Mouse (Mus musculus): Measurements from ENCODE around the gene Ptprs. TPM values are rescaled to one million over a fixed set of nuclear protein-coding genes. Genes with fewer than 3 reads are reported as not detected.

Ptprs gene
- polyA plus RNA-seq, 1 experiment from 2014 or later, result 80.1 TPM

GRCm38 (mm10) chr17:56463500-56463899 lies 12.8 kb downstream of the Ptprs start:
- peak overlapping the region; percentile 94 for H3K27ac ChIP-seq (replicated peaks; ENCODE audit: low read depth, low read length)
- ATAC-seq (replicated peaks; ENCODE audit: insufficient number of reproducible peaks, low FRiP score, low TSS enrichment, low read depth), result no peak
- WGBS, result 37% methylated on average over 1 of the region's 1 CpGs
- H3K9me3 ChIP-seq (replicated peaks; ENCODE audit: control insufficient read depth, low read length), result no peaks in the 10 kb centered on the region
- H3K4me2 ChIP-seq (ENCODE audit: low read depth, low read length), result no peak overlapping the region; the same call in 1 of the 2 replicates
- no peak overlapping the region for H3K4me3 ChIP-seq (ENCODE audit: low read depth, low read length)
- peaks cover 11% of the 10 kb centered on the region for H3K4me1 ChIP-seq (ENCODE audit: control insufficient read depth, insufficient read depth, low read length)
- H3K36me3 ChIP-seq (replicated peaks; ENCODE audit: control insufficient read depth, insufficient read depth, low read depth, low read length), result no peaks in the 10 kb centered on the region
- DNase-seq (ENCODE audit: low spot score), result no peak
- H3K9ac ChIP-seq (replicated peaks; ENCODE audit: low read length), result no peak overlapping the region; the same call in 1 of the 2 replicates
- H3K27me3 ChIP-seq (ENCODE audit: control insufficient read depth, insufficient read depth, low read length), result no peaks in the 10 kb centered on the region

GRCm38 (mm10) chr17:56462835-56463455 lies 13.3 kb downstream of the Ptprs start:
- no peaks in the 10 kb centered on the region for H3K9me3 ChIP-seq (replicated peaks; ENCODE audit: control insufficient read depth, low read length)
- no peaks in the 10 kb centered on the region for H3K36me3 ChIP-seq (replicated peaks; ENCODE audit: control insufficient read depth, insufficient read depth, low read depth, low read length)
- peak overlapping the region; percentile 94 for H3K27ac ChIP-seq (replicated peaks; ENCODE audit: low read depth, low read length)
- no peak for ATAC-seq (replicated peaks; ENCODE audit: insufficient number of reproducible peaks, low FRiP score, low TSS enrichment, low read depth)
- H3K4me3 ChIP-seq (ENCODE audit: low read depth, low read length), result peak overlapping the region; percentile 67
- H3K4me1 ChIP-seq (ENCODE audit: control insufficient read depth, insufficient read depth, low read length), result peaks cover 11% of the 10 kb centered on the region
- WGBS, result 2% methylated on average over 17 of the region's 17 CpGs
- peak overlapping the region; percentile 87 for H3K4me2 ChIP-seq (ENCODE audit: low read depth, low read length)
- peak; percentile 90 for DNase-seq (ENCODE audit: low spot score)
- no peak overlapping the region; the same call in none of the 2 replicates for H3K9ac ChIP-seq (replicated peaks; ENCODE audit: low read length)
- H3K27me3 ChIP-seq (ENCODE audit: control insufficient read depth, insufficient read depth, low read length), result no peaks in the 10 kb centered on the region

- Histone ChIP-seq H3K4me1 (ENCODE audit: control insufficient read depth, insufficient read depth, low read length) (peaks cover 9% of the 10 kb centered on the region), H3K27me3 (ENCODE audit: control insufficient read depth, insufficient read depth, low read length) (no peaks in the 10 kb centered on the region), H3K4me2 (ENCODE audit: low read depth, low read length) (peak overlapping the region; percentile 87), H3K9me3 (replicated peaks; ENCODE audit: control insufficient read depth, low read length) (no peaks in the 10 kb centered on the region), H3K4me3 (ENCODE audit: low read depth, low read length) (peak overlapping the region; percentile 67), H3K36me3 (replicated peaks; ENCODE audit: control insufficient read depth, insufficient read depth, low read depth, low read length) (no peaks in the 10 kb centered on the region), H3K9ac (replicated peaks; ENCODE audit: low read length) (peak overlapping the region; percentile 84), H3K27ac (replicated peaks; ENCODE audit: low read depth, low read length) (peak overlapping the region; percentile 94)
- under 1% methylated on average over 77 of the region's 77 CpGs for WGBS
- DNase-seq (ENCODE audit: low spot score), result peak; percentile 100
- peak; percentile 94 for ATAC-seq (replicated peaks; ENCODE audit: insufficient number of reproducible peaks, low FRiP score, low TSS enrichment, low read depth)
These were observed 14.2 kb downstream of the Ptprs start for GRCm38 (mm10) chr17:56461771-56462743.

- DNase-seq (ENCODE audit: low spot score) (peak; percentile 34), ATAC-seq (replicated peaks; ENCODE audit: insufficient number of reproducible peaks, low FRiP score, low TSS enrichment, low read depth) (no peak)
- no peak overlapping the region; the same call in 1 of the 2 replicates for H3K27ac ChIP-seq (replicated peaks; ENCODE audit: low read depth, low read length)
- H3K4me1 ChIP-seq (ENCODE audit: control insufficient read depth, insufficient read depth, low read length), result peaks cover 9% of the 10 kb centered on the region
- H3K4me3 ChIP-seq (ENCODE audit: low read depth, low read length), result peak overlapping the region; percentile 67
- H3K9me3 ChIP-seq (replicated peaks; ENCODE audit: control insufficient read depth, low read length), result no peaks in the 10 kb centered on the region
- 23% methylated on average over 6 of the region's 6 CpGs for WGBS
- peak overlapping the region; percentile 87 for H3K4me2 ChIP-seq (ENCODE audit: low read depth, low read length)
- no peaks in the 10 kb centered on the region for H3K27me3 ChIP-seq (ENCODE audit: control insufficient read depth, insufficient read depth, low read length)
- no peaks in the 10 kb centered on the region; the same call in 1 of the 2 replicates for H3K36me3 ChIP-seq (replicated peaks; ENCODE audit: control insufficient read depth, insufficient read depth, low read depth, low read length)
- H3K9ac ChIP-seq (replicated peaks; ENCODE audit: low read length), result peak overlapping the region; percentile 84
These were observed 15.4 kb downstream of the Ptprs start for GRCm38 (mm10) chr17:56460876-56461275.

DNA sequence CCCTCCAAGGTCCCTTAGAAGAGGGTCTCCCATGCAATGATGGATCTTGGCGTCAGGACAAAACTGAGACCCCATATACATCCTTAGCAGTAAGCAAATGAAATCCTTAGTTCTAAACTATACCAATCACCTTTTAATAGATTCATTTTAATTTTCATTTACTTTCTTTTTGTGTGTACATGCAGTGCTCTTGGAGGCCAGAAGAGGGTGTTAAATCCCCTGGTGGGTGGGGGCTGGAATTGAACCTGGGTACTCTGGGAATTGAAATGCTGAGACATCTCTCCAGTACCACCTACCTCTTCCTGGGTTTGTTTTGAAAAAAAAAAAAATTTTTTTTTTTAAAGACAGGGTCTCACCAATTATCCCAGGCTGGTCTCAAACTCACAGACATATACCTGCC lies 18.8 kb downstream of the Ptprs start:
- no peaks in the 10 kb centered on the region for H3K27me3 ChIP-seq (ENCODE audit: control insufficient read depth, insufficient read depth, low read length)
- H3K9me3 ChIP-seq (replicated peaks; ENCODE audit: control insufficient read depth, low read length), result no peaks in the 10 kb centered on the region
- no peak for DNase-seq (ENCODE audit: low spot score)
- H3K4me1 ChIP-seq (ENCODE audit: control insufficient read depth, insufficient read depth, low read length), result peaks cover 2% of the 10 kb centered on the region; the same call in 1 of the 2 replicates
- 96% methylated on average over 1 of the region's 1 CpGs for WGBS
- no peak overlapping the region for H3K27ac ChIP-seq (replicated peaks; ENCODE audit: low read depth, low read length)
- no peak overlapping the region for H3K4me2 ChIP-seq (ENCODE audit: low read depth, low read length)
- H3K36me3 ChIP-seq (replicated peaks; ENCODE audit: control insufficient read depth, insufficient read depth, low read depth, low read length), result peaks cover 14% of the 10 kb centered on the region
- ATAC-seq (replicated peaks; ENCODE audit: insufficient number of reproducible peaks, low FRiP score, low TSS enrichment, low read depth), result no peak
- no peak overlapping the region for H3K9ac ChIP-seq (replicated peaks; ENCODE audit: low read length)
- H3K4me3 ChIP-seq (ENCODE audit: low read depth, low read length), result no peak overlapping the region

DNA sequence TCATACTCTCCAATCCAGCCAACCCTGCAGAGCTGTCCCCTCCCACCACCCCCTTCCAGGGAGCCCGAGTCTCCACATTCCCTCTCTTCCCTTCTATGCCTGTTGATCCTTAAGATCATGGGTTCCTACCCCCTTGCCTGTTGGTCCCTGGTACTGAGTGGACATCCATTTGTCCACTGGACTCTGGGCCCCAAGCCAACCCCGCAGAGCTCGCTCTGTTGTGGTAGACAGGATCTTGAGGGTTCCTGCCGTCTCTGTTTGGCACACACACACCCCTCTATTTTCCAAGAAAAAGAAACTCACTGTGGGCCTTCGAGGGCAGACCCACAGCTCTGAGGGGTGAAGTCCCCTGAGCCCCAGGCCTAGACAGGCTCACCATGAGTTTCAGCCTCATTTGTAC lies 19.9 kb downstream of the Ptprs start:
- WGBS, result 88% methylated on average over 5 of the region's 5 CpGs
- Histone ChIP-seq H3K9ac (replicated peaks; ENCODE audit: low read length) (no peak overlapping the region), H3K27me3 (ENCODE audit: control insufficient read depth, insufficient read depth, low read length) (no peaks in the 10 kb centered on the region), H3K27ac (replicated peaks; ENCODE audit: low read depth, low read length) (no peak overlapping the region), H3K4me3 (ENCODE audit: low read depth, low read length) (no peak overlapping the region), H3K36me3 (replicated peaks; ENCODE audit: control insufficient read depth, insufficient read depth, low read depth, low read length) (peaks cover 19% of the 10 kb centered on the region), H3K4me1 (ENCODE audit: control insufficient read depth, insufficient read depth, low read length) (peaks cover 2% of the 10 kb centered on the region; the same call in 1 of the 2 replicates), H3K4me2 (ENCODE audit: low read depth, low read length) (no peak overlapping the region), H3K9me3 (replicated peaks; ENCODE audit: control insufficient read depth, low read length) (no peaks in the 10 kb centered on the region)
- ATAC-seq (replicated peaks; ENCODE audit: insufficient number of reproducible peaks, low FRiP score, low TSS enrichment, low read depth) (no peak), DNase-seq (ENCODE audit: low spot score) (no peak)

DNA sequence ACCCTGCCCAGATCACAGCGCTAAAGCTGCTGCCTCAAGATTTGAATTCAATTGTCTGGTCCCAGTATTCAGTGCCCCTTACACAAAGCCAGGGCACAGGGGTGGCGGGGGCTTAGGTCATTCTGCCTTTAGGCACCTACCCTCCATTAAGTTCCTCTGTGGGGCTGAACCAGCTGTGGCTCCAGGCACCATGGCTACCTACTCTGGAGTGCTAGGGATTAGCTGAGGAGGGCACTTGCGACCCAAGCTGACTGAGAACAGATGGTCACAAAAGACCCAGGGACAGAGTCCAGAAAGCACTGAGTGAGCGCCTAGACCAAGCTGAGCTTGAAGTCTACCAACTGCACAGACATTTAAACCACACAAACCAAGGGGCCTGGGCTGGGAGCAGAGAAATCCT lies 22.6 kb downstream of the Ptprs start:
- no peaks in the 10 kb centered on the region for H3K27me3 ChIP-seq (ENCODE audit: control insufficient read depth, insufficient read depth, low read length)
- H3K9ac ChIP-seq (replicated peaks; ENCODE audit: low read length), result no peak overlapping the region
- no peak overlapping the region for H3K4me2 ChIP-seq (ENCODE audit: low read depth, low read length)
- WGBS, result 76% methylated on average over 4 of the region's 4 CpGs
- H3K36me3 ChIP-seq (replicated peaks; ENCODE audit: control insufficient read depth, insufficient read depth, low read depth, low read length), result peaks cover 27% of the 10 kb centered on the region
- H3K27ac ChIP-seq (replicated peaks; ENCODE audit: low read depth, low read length), result no peak overlapping the region
- DNase-seq (ENCODE audit: low spot score) (no peak), ATAC-seq (replicated peaks; ENCODE audit: insufficient number of reproducible peaks, low FRiP score, low TSS enrichment, low read depth) (no peak)
- H3K9me3 ChIP-seq (replicated peaks; ENCODE audit: control insufficient read depth, low read length), result no peaks in the 10 kb centered on the region
- no peaks in the 10 kb centered on the region for H3K4me1 ChIP-seq (ENCODE audit: control insufficient read depth, insufficient read depth, low read length)
- H3K4me3 ChIP-seq (ENCODE audit: low read depth, low read length), result no peak overlapping the region

GRCm38 (mm10) chr17:56453251-56453650 lies 23.0 kb downstream of the Ptprs start:
- H3K27ac ChIP-seq (replicated peaks; ENCODE audit: low read depth, low read length), result no peak overlapping the region
- WGBS, result 79% methylated on average over 4 of the region's 4 CpGs
- H3K9ac ChIP-seq (replicated peaks; ENCODE audit: low read length), result no peak overlapping the region
- peaks cover 27% of the 10 kb centered on the region for H3K36me3 ChIP-seq (replicated peaks; ENCODE audit: control insufficient read depth, insufficient read depth, low read depth, low read length)
- DNase-seq (ENCODE audit: low spot score) (no peak), ATAC-seq (replicated peaks; ENCODE audit: insufficient number of reproducible peaks, low FRiP score, low TSS enrichment, low read depth) (no peak)
- H3K4me1 ChIP-seq (ENCODE audit: control insufficient read depth, insufficient read depth, low read length), result no peaks in the 10 kb centered on the region
- H3K9me3 ChIP-seq (replicated peaks; ENCODE audit: control insufficient read depth, low read length), result no peaks in the 10 kb centered on the region
- no peak overlapping the region for H3K4me3 ChIP-seq (ENCODE audit: low read depth, low read length)
- H3K27me3 ChIP-seq (ENCODE audit: control insufficient read depth, insufficient read depth, low read length), result no peaks in the 10 kb centered on the region
- H3K4me2 ChIP-seq (ENCODE audit: low read depth, low read length), result no peak overlapping the region
